Mouse (Mus musculus) embryonic fibroblast, embryonic 13.5 days (primary cell): ENCODE measurements around the gene Nt5c. TPM values are rescaled to one million over a fixed set of nuclear protein-coding genes. Genes with fewer than 3 reads are reported as not detected.
"Not testable (repeated sequence)": the region's sequence is repeated elsewhere in the genome, so short reads cannot be mapped to it uniquely, and the experiment has no call there.

Source experiments
- H3K27ac ChIP-seq: 2 replicates; pipeline ENCODE4 v1.5.1; 2012; ENCODE audit warnings: low read length, control low read depth, inconsistent platforms; ENCODE audit not compliant: insufficient read depth
- H3K4me1 ChIP-seq: 2 replicates; pipeline ENCODE4 v1.6.1; 2011; ENCODE audit warnings: low read length; ENCODE audit not compliant: control insufficient read depth, insufficient read depth
- H3K4me3 ChIP-seq: 2 replicates; pipeline ENCODE4 v1.5.1; 2011; ENCODE audit warnings: mild to moderate bottlenecking, control low read depth, low read length; ENCODE audit not compliant: insufficient read depth
- CTCF ChIP-seq: IDR thresholded peaks from 2 replicates; pipeline ENCODE4 v1.5.1; 2011; ENCODE audit warnings: mild to moderate bottlenecking, control low read depth, low read length, moderate library complexity, borderline replicate concordance; ENCODE audit not compliant: insufficient read depth
- POLR2A ChIP-seq: IDR thresholded peaks from 2 replicates; pipeline ENCODE4 v1.6.1; 2011; ENCODE audit warnings: low read depth, mild to moderate bottlenecking, control low read depth, low read length, moderate library complexity
- polyA plus RNA-seq: library from polyadenylated mRNA; stranded (reverse); fragments of >200 nt; gene quantifications from 2 replicates; pipeline ENCODE4 v1.2.4, GENCODE M21; 2011; ENCODE audit warnings: low read depth; ENCODE audit not compliant: missing spikeins, insufficient read length

Nt5c gene
- polyA plus RNA-seq, 1 experiment = 54.2 TPM

- no peaks in the 10 kb centered on the region for H3K4me1 ChIP-seq
- H3K4me3 ChIP-seq = no peak overlapping the region
- no peak overlapping the region for H3K27ac ChIP-seq
- no peak for TF ChIP-seq CTCF
- TF ChIP-seq POLR2A = no peak
These were observed 3.0 kb downstream of the Nt5c start for GRCm38 (mm10) chr11:115488551-115489104.

GRCm38 (mm10) chr11:115485155-115485554 is 6.5 kb downstream of the Nt5c start:
- Histone ChIP-seq H3K27ac (no peak overlapping the region), H3K4me1 (no peaks in the 10 kb centered on the region)
- TF ChIP-seq POLR2A (no peak), CTCF (no peak)

GRCm38 (mm10) chr11:115483726-115484125 is 7.9 kb downstream of the Nt5c start:
- Histone ChIP-seq H3K4me1 (no peaks in the 10 kb centered on the region), H3K4me3 (no peak overlapping the region)
- TF ChIP-seq CTCF (peak; percentile 69; the same call in 1 of the 2 replicates), POLR2A (no peak)

More at GRCm38 (mm10) chr11:115485155-115485554, 6.5 kb downstream of the Nt5c start:
- H3K4me3 ChIP-seq = no peak overlapping the region

DNA sequence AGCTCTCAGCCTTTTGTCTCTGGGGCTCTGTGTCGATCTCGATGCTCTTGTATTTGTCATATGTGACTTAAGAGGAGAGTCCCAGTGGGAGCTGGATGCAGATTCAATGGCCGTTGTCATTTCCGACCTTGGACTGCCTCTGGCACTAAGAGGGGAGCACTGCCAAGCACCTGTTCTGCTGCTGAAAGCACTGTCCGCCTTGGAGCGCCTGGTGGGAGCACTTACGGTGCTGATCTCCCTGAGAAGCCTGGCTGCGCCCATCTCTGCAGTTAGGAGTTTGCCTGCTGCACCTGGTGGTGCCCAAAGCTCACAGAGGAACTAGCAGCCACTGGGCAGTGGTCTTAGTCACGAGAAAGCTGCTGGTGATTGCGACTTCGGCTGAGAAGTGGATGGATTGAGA is 8.4 kb downstream of the Nt5c start:
- Histone ChIP-seq H3K27ac (no peak overlapping the region), H3K4me1 (no peaks in the 10 kb centered on the region), H3K4me3 (no peak overlapping the region)
- TF ChIP-seq POLR2A = no peak
- no peak for TF ChIP-seq CTCF

More at GRCm38 (mm10) chr11:115483726-115484125, 7.9 kb downstream of the Nt5c start:
- H3K27ac ChIP-seq = no peak overlapping the region

- no peaks in the 10 kb centered on the region for H3K4me1 ChIP-seq
- H3K27ac ChIP-seq = no peak overlapping the region
- H3K4me3 ChIP-seq = no peak overlapping the region
- TF ChIP-seq POLR2A = no peak
- no peak for TF ChIP-seq CTCF
These were observed 10.0 kb downstream of the Nt5c start for GRCm38 (mm10) chr11:115481553-115482259.

DNA sequence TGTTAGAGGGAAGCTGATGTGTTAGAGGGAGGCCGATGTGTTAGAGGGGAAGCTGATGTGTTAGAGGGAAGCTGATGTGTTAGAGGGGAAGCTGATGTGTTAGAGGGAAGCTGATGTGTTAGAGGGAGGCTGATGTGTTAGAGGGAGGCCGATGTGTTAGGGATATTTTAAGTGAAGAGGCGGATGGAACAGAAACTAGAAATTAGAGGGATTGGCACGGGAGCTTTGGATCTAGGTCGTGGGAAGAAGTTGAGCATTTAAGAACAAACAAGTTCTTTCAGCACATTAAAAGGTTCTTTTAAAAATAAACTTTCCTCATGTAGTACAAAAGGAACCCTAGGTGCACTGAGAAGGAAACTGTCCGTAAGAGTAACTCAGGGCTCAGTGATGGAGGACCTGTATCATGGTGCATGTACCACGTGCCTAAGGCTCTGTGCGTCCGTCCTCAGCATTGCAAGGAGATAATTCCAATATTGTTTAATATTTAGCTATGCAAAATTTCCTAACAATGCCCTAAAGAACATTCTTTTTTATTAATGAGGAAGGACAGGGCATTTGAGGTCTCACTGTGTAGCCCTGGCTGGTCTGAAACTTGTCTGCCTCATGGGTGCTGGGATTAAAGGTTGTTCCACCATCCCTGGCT is 13.2 kb downstream of the Nt5c start:
- Histone ChIP-seq H3K4me3 (no peak overlapping the region), H3K4me1 (peaks cover 2% of the 10 kb centered on the region; the same call in 1 of the 2 replicates), H3K27ac (no peak overlapping the region)
- TF ChIP-seq POLR2A (no peak), CTCF (no peak)

DNA sequence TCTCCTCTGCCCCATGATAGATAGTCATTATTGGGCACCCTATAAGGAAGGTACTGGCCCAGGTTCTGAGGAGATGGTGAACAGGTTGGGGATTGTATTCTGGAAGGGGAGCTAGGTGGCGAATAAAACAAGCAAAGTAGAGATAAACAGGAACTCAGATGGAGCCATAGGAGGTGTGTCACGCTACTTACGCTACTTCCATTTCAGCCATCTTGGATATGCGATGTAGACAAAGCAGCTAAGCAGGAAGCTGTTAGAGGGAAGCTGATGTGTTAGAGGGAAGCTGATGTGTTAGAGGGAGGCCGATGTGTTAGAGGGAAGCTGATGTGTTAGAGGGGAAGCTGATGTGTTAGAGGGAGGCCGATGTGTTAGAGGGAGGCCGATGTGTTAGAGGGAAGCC is 14.3 kb downstream of the Nt5c start:
- not testable (repeated sequence) for H3K27ac ChIP-seq, H3K4me3 ChIP-seq, H3K4me1 ChIP-seq

DNA sequence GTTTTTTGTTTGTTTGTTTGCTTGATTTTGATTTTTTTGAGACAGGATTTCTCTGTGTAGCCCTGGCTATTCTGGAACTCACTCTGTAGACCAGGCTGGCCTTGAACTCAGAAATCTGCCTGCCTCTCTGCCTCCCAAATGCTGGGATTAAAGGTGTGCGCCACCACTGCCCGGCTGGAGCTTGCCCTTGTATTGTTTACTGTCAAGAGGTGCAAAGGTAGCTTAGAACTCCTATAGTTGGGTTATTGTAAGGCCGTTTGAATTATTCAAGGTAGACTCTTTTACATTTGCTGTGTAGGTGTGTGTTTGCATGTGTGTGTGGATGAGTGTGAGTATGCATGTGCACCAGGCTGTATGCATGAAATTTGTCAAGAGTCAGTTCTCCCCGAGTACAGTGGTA is 15.0 kb downstream of the Nt5c start:
- H3K4me3 ChIP-seq, H3K27ac ChIP-seq, H3K4me1 ChIP-seq: not testable (repeated sequence)

DNA sequence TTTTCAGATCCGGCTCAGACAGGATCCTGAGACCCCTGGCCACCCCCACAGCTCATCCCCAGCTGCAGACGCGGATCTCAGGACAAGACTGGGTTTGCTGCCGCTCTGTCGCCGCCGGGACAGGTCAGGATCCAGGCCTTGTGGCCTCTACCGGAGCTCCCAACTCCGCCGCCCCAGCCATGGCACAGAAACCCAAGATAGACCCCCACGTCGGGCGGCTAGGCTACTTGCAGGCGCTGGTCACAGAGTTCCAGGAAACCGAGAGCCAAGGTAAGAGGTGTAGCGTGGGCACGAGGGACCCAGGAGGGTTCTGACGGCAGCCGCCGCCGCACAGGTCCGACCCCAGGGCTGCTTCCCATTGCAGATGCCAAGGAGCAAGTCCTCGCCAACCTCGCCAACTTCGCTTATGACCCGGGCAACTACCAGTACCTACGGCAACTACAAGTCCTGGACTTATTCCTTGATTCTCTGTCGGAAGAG is 15.9 kb downstream of the Nt5c start:
- no peak overlapping the region for H3K27ac ChIP-seq
- TF ChIP-seq CTCF (no peak), POLR2A (no peak)
- peak overlapping the region; percentile 87 for H3K4me3 ChIP-seq
- H3K4me1 ChIP-seq = peaks cover 2% of the 10 kb centered on the region; the same call in 1 of the 2 replicates

GRCm38 (mm10) chr11:115475025-115475757 is 16.5 kb downstream of the Nt5c start, which contains the start of gene Armc7:
Gene Armc7 (plus strand): TSS chr11:115475667.
- TF ChIP-seq CTCF (no peak), POLR2A (peak; percentile 94)
- Histone ChIP-seq H3K4me1 (peaks cover 2% of the 10 kb centered on the region; the same call in 1 of the 2 replicates), H3K4me3 (peak within 1 kb of the TSS; percentile 87), H3K27ac (peak within 1 kb of the TSS; percentile 36)
